Mouse (Mus musculus): ENCODE data around the gene Krtap3-1. TPM values are rescaled to one million over a fixed set of nuclear protein-coding genes. Genes with fewer than 3 reads are reported as not detected.

The Krtap3-1 gene
- polyA plus RNA-seq, 1 experiment = not detected

DNA sequence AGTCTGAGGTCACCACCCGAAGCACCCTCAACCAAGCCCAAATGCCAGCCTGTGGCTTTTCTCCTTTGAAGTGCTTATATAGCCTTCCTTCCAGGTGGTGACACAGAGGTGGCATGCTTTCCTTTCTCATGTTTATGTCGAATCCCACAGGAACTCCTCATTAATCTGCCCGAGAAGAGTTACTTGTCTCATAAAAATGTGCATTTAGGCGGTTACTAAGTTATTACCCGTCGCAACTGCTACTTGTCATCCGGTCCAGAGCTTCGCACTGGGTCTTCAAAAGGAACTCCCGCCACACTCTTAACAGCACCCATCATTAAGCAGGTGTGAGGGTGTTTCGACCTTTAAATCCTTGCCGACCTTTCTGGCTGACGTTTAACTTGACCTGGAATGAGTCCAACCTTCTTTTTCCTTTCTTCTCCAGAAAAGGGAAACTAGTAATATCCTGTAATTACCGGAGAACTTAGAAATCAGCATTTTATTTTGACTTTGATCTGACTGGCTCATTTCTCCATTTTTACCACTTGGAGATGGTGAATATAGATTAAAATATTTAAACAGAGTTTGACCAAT is 45.1 kb downstream of the Krtap3-1 start, which contains the start of gene Krt39:
Gene Krt39 (minus strand): TSS at position 51 of the 573 bp plus-strand sequence.
- DNase-seq (ENCODE audit: low spot score) = no peak

Other genes starting within 250 kb of the Krtap3-1 start
- not detected in 2 replicates for gene Krt25, start 243.7 kb downstream of the Krtap3-1 start, polyA plus RNA-seq (2012; rRNA removed)
- gene Krt26, start 228.7 kb downstream of the Krtap3-1 start, polyA plus RNA-seq (2012; rRNA removed) = not detected in 2 replicates
- not detected in 2 replicates for gene Krt27, start 215.5 kb downstream of the Krtap3-1 start, polyA plus RNA-seq (2012; rRNA removed)
- gene Krt28, start 191.7 kb downstream of the Krtap3-1 start, polyA plus RNA-seq (2012; rRNA removed) = not detected in 2 replicates
- gene Krt10, start 177.3 kb downstream of the Krtap3-1 start, polyA plus RNA-seq (2012; rRNA removed) = 9.1 and 11.0 TPM in 2 replicates
- gene Krt12, start 144.4 kb downstream of the Krtap3-1 start, polyA plus RNA-seq (2012; rRNA removed) = 0.15 and 0.18 TPM in 2 replicates
- 48.8 and 63.6 TPM in 2 replicates for gene Krt20, start 128.5 kb downstream of the Krtap3-1 start, polyA plus RNA-seq (2012; rRNA removed)
- 3.4 and 4.2 TPM in 2 replicates for gene Krt23, start 73.5 kb downstream of the Krtap3-1 start, polyA plus RNA-seq (2012; rRNA removed)
- gene Krt39, start 45.3 kb downstream of the Krtap3-1 start, polyA plus RNA-seq (2012; rRNA removed) = not detected in 2 replicates
- gene Krt40, start 23.5 kb downstream of the Krtap3-1 start, polyA plus RNA-seq (2012; rRNA removed) = not detected in 2 replicates
- gene Krtap3-3, start 15.8 kb downstream of the Krtap3-1 start, polyA plus RNA-seq (2012; rRNA removed) = not detected in 2 replicates
- gene Krtap3-2, start 9.8 kb downstream of the Krtap3-1 start, polyA plus RNA-seq (2012; rRNA removed) = not detected in 2 replicates
- not detected in 2 replicates for gene Gm11939, start 7.2 kb downstream of the Krtap3-1 start, polyA plus RNA-seq (2012; rRNA removed)
- 0.22 TPM in 1 of 2 replicates, not detected in the other for gene Krtap1-5, start 14.4 kb upstream of the Krtap3-1 start, polyA plus RNA-seq (2012; rRNA removed)
- gene Krtap1-4, start 17.0 kb upstream of the Krtap3-1 start, polyA plus RNA-seq (2012; rRNA removed) = not detected in 2 replicates
- not detected in 2 replicates for gene Krtap1-3, start 24.7 kb upstream of the Krtap3-1 start, polyA plus RNA-seq (2012; rRNA removed)
- gene Krtap9-3, start 31.5 kb upstream of the Krtap3-1 start, polyA plus RNA-seq (2012; rRNA removed) = not detected in 2 replicates
- gene Gm11938, start 36.7 kb upstream of the Krtap3-1 start, polyA plus RNA-seq (2012; rRNA removed) = not detected in 2 replicates
- gene Gm11937, start 43.6 kb upstream of the Krtap3-1 start, polyA plus RNA-seq (2012; rRNA removed) = not detected in 2 replicates
- not detected in 2 replicates for gene Krtap2-4, start 48.2 kb upstream of the Krtap3-1 start, polyA plus RNA-seq (2012; rRNA removed)
- gene Gm11562, start 53.8 kb upstream of the Krtap3-1 start, polyA plus RNA-seq (2012; rRNA removed) = 0.18 TPM in 1 of 2 replicates, not detected in the other
- not detected in 2 replicates for gene Krtap4-1, start 61.6 kb upstream of the Krtap3-1 start, polyA plus RNA-seq (2012; rRNA removed)
- gene Krtap4-2, start 68.5 kb upstream of the Krtap3-1 start, polyA plus RNA-seq (2012; rRNA removed) = not detected in 2 replicates
- gene Krtap4-7, start 77.5 kb upstream of the Krtap3-1 start, polyA plus RNA-seq (2012; rRNA removed) = not detected in 2 replicates
- gene Gm11555, start 83.6 kb upstream of the Krtap3-1 start, polyA plus RNA-seq (2012; rRNA removed) = not detected in 2 replicates
- not detected in 2 replicates for gene Gm11563, start 92.3 kb upstream of the Krtap3-1 start, polyA plus RNA-seq (2012; rRNA removed)
- not detected in 2 replicates for gene Krtap4-6, start 99.3 kb upstream of the Krtap3-1 start, polyA plus RNA-seq (2012; rRNA removed)
- not detected in 2 replicates for gene Gm14190, start 124.1 kb upstream of the Krtap3-1 start, polyA plus RNA-seq (2012; rRNA removed)
- not detected in 2 replicates for gene Gm14180, start 167.7 kb upstream of the Krtap3-1 start, polyA plus RNA-seq (2012; rRNA removed)
- not detected in 2 replicates for gene Gm11595, start 206.3 kb upstream of the Krtap3-1 start, polyA plus RNA-seq (2012; rRNA removed)
- not detected in 2 replicates for gene Krtap4-8, start 214.1 kb upstream of the Krtap3-1 start, polyA plus RNA-seq (2012; rRNA removed)
- gene Krtap4-9, start 218.6 kb upstream of the Krtap3-1 start, polyA plus RNA-seq (2012; rRNA removed) = not detected in 2 replicates
- 0.06 TPM in 1 of 2 replicates, not detected in the other for gene Gm11596, start 226.8 kb upstream of the Krtap3-1 start, polyA plus RNA-seq (2012; rRNA removed)
- gene Gm11569, start 232.3 kb upstream of the Krtap3-1 start, polyA plus RNA-seq (2012; rRNA removed) = 0.08 TPM in 1 of 2 replicates, not detected in the other
- not detected in 2 replicates for gene Gm11554, start 237.8 kb upstream of the Krtap3-1 start, polyA plus RNA-seq (2012; rRNA removed)
- gene Krtap4-13, start 243.3 kb upstream of the Krtap3-1 start, polyA plus RNA-seq (2012; rRNA removed) = 0.18 and 0.24 TPM in 2 replicates
- not detected in 2 replicates for gene Gm11564, start 249.0 kb upstream of the Krtap3-1 start, polyA plus RNA-seq (2012; rRNA removed)

Data from urinary bladder, adult 2 months (tissue).